Comparison of ENCODE assay signal across 8 mouse cellular contexts in the genomic region with DNA sequence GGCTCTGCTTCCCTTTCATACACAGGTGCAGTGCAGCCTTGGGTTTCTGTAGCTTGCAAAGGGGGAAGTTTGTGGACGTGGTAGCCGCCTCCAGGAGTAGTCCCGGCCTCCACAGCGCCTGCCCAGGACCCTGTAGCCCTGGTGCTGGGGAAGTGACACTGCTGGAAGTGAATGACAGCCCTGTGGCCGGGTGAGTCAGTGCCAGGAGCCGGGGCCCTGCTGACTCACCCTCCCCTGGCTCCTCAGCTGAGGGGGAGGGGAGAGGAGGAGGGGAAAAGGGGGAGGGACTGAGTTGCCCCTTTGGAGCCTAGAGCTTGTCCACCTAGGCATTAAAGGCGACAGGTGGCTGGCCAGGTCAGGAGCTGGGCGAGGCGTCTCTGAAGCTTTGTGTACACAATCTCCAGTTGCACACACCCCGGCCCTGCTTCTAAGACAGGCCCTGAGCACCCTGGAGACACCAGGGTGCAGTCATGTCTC. TPM values are rescaled to one million over a fixed set of nuclear protein-coding genes. Genes with fewer than 3 reads are reported as not detected.
DNase-seq lines count a peak whose midpoint lies in the region; ATAC-seq and TF ChIP-seq lines count a peak whose summit lies in the region.

No protein-coding gene starts in this region.

- WGBS in kidney, embryonic 14.5 days, result 3% methylated on average over 9 of the region's 10 CpGs
- 9% methylated on average over 10 of the region's 10 CpGs for WGBS in forebrain, embryonic 13.5 days
- 5% methylated on average over 10 of the region's 10 CpGs for WGBS in hindbrain, embryonic 11.5 days
- WGBS in liver, postnatal 0 days (ENCODE audit: insufficient replicate concordance), result 24% methylated on average over 10 of the region's 10 CpGs

- no peak for TF ChIP-seq EP300 in liver, postnatal 0 days (IDR thresholded peaks at IDR 0.05; ENCODE audit: low read depth)

- DNase-seq in kidney, adult 18-20 months, result no peak
- peak; percentile 59 to 71 for DNase-seq in adrenal gland, adult 18-20 months (ENCODE audit: low spot score in 2 of 2)
- DNase-seq in hindbrain, embryonic 11.5 days (ENCODE audit: low spot score), result peak; percentile 64
- DNase-seq in liver, postnatal 0 days, result peak; percentile 75
- peak; percentile 16 to 52 for DNase-seq in natural killer cell, adult 2 months (ENCODE audit: low spot score in 2 of 2)
- peak; percentile 49 for DNase-seq in urinary bladder, postnatal 25 days (ENCODE audit: low spot score)

- H3K4me3 ChIP-seq in kidney, embryonic 14.5 days (ENCODE audit: low read length), result no peak overlapping the region
- H3K4me3 ChIP-seq in forebrain, embryonic 13.5 days, result no peak overlapping the region
- no peak overlapping the region for H3K4me3 ChIP-seq in hindbrain, embryonic 11.5 days (ENCODE audit: low read depth, low read length)
- no peak overlapping the region for H3K4me3 ChIP-seq in liver, postnatal 0 days (ENCODE audit: low read depth, low read length)

- peak overlapping the region; percentile 51 for H3K27ac ChIP-seq in kidney, embryonic 14.5 days (ENCODE audit: low read depth, low read length)
- peak overlapping the region; percentile 84 for H3K27ac ChIP-seq in forebrain, embryonic 13.5 days
- H3K27ac ChIP-seq in hindbrain, embryonic 11.5 days (ENCODE audit: low read depth, low read length), result peak overlapping the region; percentile 87
- H3K27ac ChIP-seq in liver, postnatal 0 days (ENCODE audit: low read depth), result peak overlapping the region; percentile 83

- H3K4me1 ChIP-seq in kidney, embryonic 14.5 days (ENCODE audit: control insufficient read depth, insufficient read depth, low read length), result peaks cover 22% of the 10 kb centered on the region
- H3K4me1 ChIP-seq in forebrain, embryonic 13.5 days, result peaks cover 54% of the 10 kb centered on the region
- peaks cover 15% of the 10 kb centered on the region for H3K4me1 ChIP-seq in hindbrain, embryonic 11.5 days (replicated peaks; ENCODE audit: control insufficient read depth, insufficient read depth, low read length)
- H3K4me1 ChIP-seq in liver, postnatal 0 days (ENCODE audit: insufficient read depth), result peaks cover 29% of the 10 kb centered on the region

- H3K27me3 ChIP-seq in kidney, embryonic 14.5 days (ENCODE audit: control insufficient read depth, insufficient read depth, low read length), result no peaks in the 10 kb centered on the region
- H3K27me3 ChIP-seq in forebrain, embryonic 13.5 days, result no peaks in the 10 kb centered on the region
- H3K27me3 ChIP-seq in hindbrain, embryonic 11.5 days (ENCODE audit: control insufficient read depth, insufficient read depth, low read length), result no peaks in the 10 kb centered on the region
- H3K27me3 ChIP-seq in liver, postnatal 0 days (ENCODE audit: insufficient read depth, low read length), result no peaks in the 10 kb centered on the region

- peaks cover 2% of the 10 kb centered on the region; the same call in 1 of the 2 replicates for H3K9me3 ChIP-seq in kidney, embryonic 14.5 days (ENCODE audit: control insufficient read depth, low read length)
- no peaks in the 10 kb centered on the region for H3K9me3 ChIP-seq in forebrain, embryonic 13.5 days (replicated peaks)
- no peaks in the 10 kb centered on the region for H3K9me3 ChIP-seq in hindbrain, embryonic 11.5 days (ENCODE audit: control insufficient read depth, low read length)
- no peaks in the 10 kb centered on the region for H3K9me3 ChIP-seq in liver, postnatal 0 days (ENCODE audit: low read length)

- H3K9ac ChIP-seq in kidney, embryonic 14.5 days (ENCODE audit: low read depth, low read length), result peak overlapping the region; percentile 9; the same call in 1 of the 2 replicates
- peak overlapping the region; percentile 45; the same call in 1 of the 2 replicates for H3K9ac ChIP-seq in forebrain, embryonic 13.5 days
- H3K9ac ChIP-seq in hindbrain, embryonic 11.5 days (ENCODE audit: low read depth, low read length), result peak overlapping the region; percentile 7; the same call in 1 of the 2 replicates
- H3K9ac ChIP-seq in liver, postnatal 0 days (replicated peaks), result peak overlapping the region; percentile 46

- H3K36me3 ChIP-seq in kidney, embryonic 14.5 days (ENCODE audit: control insufficient read depth, insufficient read depth, low read length), result peaks cover 18% of the 10 kb centered on the region
- peaks cover 24% of the 10 kb centered on the region for H3K36me3 ChIP-seq in forebrain, embryonic 13.5 days (ENCODE audit: poor library complexity, severe bottlenecking)
- no peaks in the 10 kb centered on the region for H3K36me3 ChIP-seq in hindbrain, embryonic 11.5 days (ENCODE audit: control insufficient read depth, insufficient read depth, low read length)
- peaks cover 32% of the 10 kb centered on the region for H3K36me3 ChIP-seq in liver, postnatal 0 days (replicated peaks; ENCODE audit: insufficient read depth, low read length)

- H3K4me2 ChIP-seq in kidney, embryonic 14.5 days (replicated peaks; ENCODE audit: low read depth, low read length), result no peak overlapping the region
- no peak overlapping the region for H3K4me2 ChIP-seq in forebrain, embryonic 13.5 days
- no peak overlapping the region for H3K4me2 ChIP-seq in hindbrain, embryonic 11.5 days (replicated peaks; ENCODE audit: low read depth, low read length)
- peak overlapping the region; percentile 7; the same call in 1 of the 2 replicates for H3K4me2 ChIP-seq in liver, postnatal 0 days (ENCODE audit: low read depth, low read length)

- TF ChIP-seq CTCF in liver, postnatal 0 days (IDR thresholded peaks at IDR 0.05; ENCODE audit: low read depth), result 0 out of 2 replicates have a peak, but pooled peaks have one; percentile 13

- ATAC-seq in kidney, embryonic 14.5 days (ENCODE audit: low FRiP score, low TSS enrichment), result peak; percentile 84
- ATAC-seq in forebrain, embryonic 13.5 days, result no peak
- ATAC-seq in hindbrain, embryonic 11.5 days (ENCODE audit: low FRiP score), result peak; percentile 71
- peak; percentile 79 for ATAC-seq in liver, postnatal 0 days

RNA-seq across cellular contexts. Expression of gene Slc6a6, which starts 29.0 kb away (rescaled TPM):
- polyA plus RNA-seq in kidney, embryonic 14.5 days (2014; fragmentation: Nextera tagmentation; extraction: Ambion mirVana), result 51.7 and 95.1 TPM in 2 replicates
- total RNA-seq in adrenal gland, adult 18-20 months (2021), result 100 to 1,000 TPM; 209 to 474 TPM
- polyA plus RNA-seq in forebrain, embryonic 13.5 days (2015; fragmentation: Nextera tagmentation; extraction: Ambion mirVana), result 68.2 and 73.1 TPM in 2 replicates
- polyA plus RNA-seq in hindbrain, embryonic 11.5 days (2014; fragmentation: Nextera tagmentation; extraction: Ambion mirVana), result 46.6 and 64.0 TPM in 2 replicates
- polyA plus RNA-seq in liver, postnatal 0 days (2015; fragmentation: Nextera tagmentation; extraction: Ambion mirVana), result 31.1 and 34.4 TPM in 2 replicates
